Mouse (Mus musculus) cortical plate, adult 2 months (tissue): ENCODE results near the gene Slc39a3.

ENCODE experiments used
- CTCF ChIP-seq: fragments of 200-500 bp; IDR thresholded peaks from 2 replicates; pipeline ENCODE4 v1.5.1; 2011; ENCODE audit warnings: mild to moderate bottlenecking, control low read depth, low read length; ENCODE audit not compliant: insufficient read depth; ENCODE audit errors: extremely low read depth
- POLR2A ChIP-seq: fragments of 200-500 bp; IDR thresholded peaks from 2 replicates; pipeline ENCODE4 v1.6.1; 2011; ENCODE audit warnings: mild to moderate bottlenecking, low read length, control low read depth; ENCODE audit not compliant: insufficient read depth; ENCODE audit errors: extremely low read depth

DNA sequence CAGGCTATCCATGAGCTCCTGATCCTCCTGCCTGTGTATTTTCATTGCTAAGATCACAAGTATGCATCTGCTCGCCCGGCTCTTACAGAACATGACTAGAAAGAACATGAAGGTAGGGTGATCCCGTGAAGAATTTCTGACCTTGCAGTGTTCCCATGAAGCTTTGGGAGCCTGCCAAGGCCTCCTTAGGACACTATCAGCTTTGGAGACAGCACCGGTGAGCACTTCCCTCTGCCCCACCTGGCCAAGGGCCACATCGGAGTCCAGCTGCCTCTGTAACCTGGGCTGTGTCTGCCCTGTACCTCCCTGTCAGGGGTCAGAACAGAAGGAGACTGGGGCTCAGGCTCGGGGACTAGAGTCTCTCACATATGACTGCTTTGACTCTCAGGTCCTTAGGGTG lies 50.5 kb downstream of the Slc39a3 start:
- TF ChIP-seq CTCF (no peak), POLR2A (no peak)
